Mouse (Mus musculus) right cerebral cortex, postnatal 36 days (tissue): ENCODE measurements around the gene Wdr90.

Source experiments
- DNase-seq, 2 experiments: peaks; one replicate each; pipeline ENCODE4 v3.0.0; 2022; ENCODE audit warnings: low spot score in 2 of 2, mixed read lengths in 1 of 2

Gene Wdr90

GRCm38 (mm10) chr17:25860832-25861703 is at the start of gene Wdr90:
TSS of gene Wdr90 (minus strand) at chr17:25861501.
- peak; percentile 94 to 95 for DNase-seq

GRCm38 (mm10) chr17:25907640-25908039 is 46.3 kb upstream of the Wdr90 start:
- DNase-seq, result no peak

- DNase-seq, result no peak
These were observed 41.8 kb upstream of the Wdr90 start for GRCm38 (mm10) chr17:25903061-25903460.

- DNase-seq, result no peak
These were observed 38.9 kb upstream of the Wdr90 start for GRCm38 (mm10) chr17:25900193-25900592.

GRCm38 (mm10) chr17:25895891-25896290 is 34.6 kb upstream of the Wdr90 start:
- no peak for DNase-seq

- no peak for DNase-seq
These were observed 34.1 kb upstream of the Wdr90 start for GRCm38 (mm10) chr17:25895415-25895814.

GRCm38 (mm10) chr17:25893975-25894617 is 32.8 kb upstream of the Wdr90 start:
- no peak for DNase-seq

GRCm38 (mm10) chr17:25888837-25889236 is 27.5 kb upstream of the Wdr90 start:
- DNase-seq, result no peak

GRCm38 (mm10) chr17:25887467-25887866 is 26.2 kb upstream of the Wdr90 start:
- DNase-seq, result no peak

GRCm38 (mm10) chr17:25886806-25887205 is 25.5 kb upstream of the Wdr90 start:
- no peak for DNase-seq

- DNase-seq, result no peak
These were observed 24.3 kb upstream of the Wdr90 start for GRCm38 (mm10) chr17:25885636-25886035.

GRCm38 (mm10) chr17:25883824-25884223 is 22.5 kb upstream of the Wdr90 start:
- no peak for DNase-seq

GRCm38 (mm10) chr17:25883268-25883667 is 22.0 kb upstream of the Wdr90 start:
- no peak for DNase-seq

GRCm38 (mm10) chr17:25882306-25882705 is 21.0 kb upstream of the Wdr90 start:
- no peak for DNase-seq

- DNase-seq, result no peak
These were observed 20.4 kb upstream of the Wdr90 start for GRCm38 (mm10) chr17:25881691-25882090.

GRCm38 (mm10) chr17:25880913-25881641 is 19.8 kb upstream of the Wdr90 start:
- no peak for DNase-seq

GRCm38 (mm10) chr17:25880196-25880910 is 19.1 kb upstream of the Wdr90 start, which contains the start of gene Wfikkn1:
TSS of gene Wfikkn1 (minus strand) at chr17:25880858.
- DNase-seq, result no peak

- DNase-seq, result no peak
These were observed 18.4 kb upstream of the Wdr90 start for GRCm38 (mm10) chr17:25879750-25880149.

GRCm38 (mm10) chr17:25879261-25879660 is 18.0 kb upstream of the Wdr90 start:
- no peak for DNase-seq

GRCm38 (mm10) chr17:25878611-25879180 is 17.4 kb upstream of the Wdr90 start:
- DNase-seq, result no peak
